Mouse (Mus musculus): ENCODE measurements around the gene Zscan21. TPM values are rescaled to one million over a fixed set of nuclear protein-coding genes. Genes with fewer than 3 reads are reported as not detected.
"Not testable (repeated sequence)": the region's sequence is repeated elsewhere in the genome, so short reads cannot be mapped to it uniquely, and the experiment has no call there.

Gene Zscan21
- polyA plus RNA-seq, 1 experiment from 2014 or later = 63.0 TPM

DNA sequence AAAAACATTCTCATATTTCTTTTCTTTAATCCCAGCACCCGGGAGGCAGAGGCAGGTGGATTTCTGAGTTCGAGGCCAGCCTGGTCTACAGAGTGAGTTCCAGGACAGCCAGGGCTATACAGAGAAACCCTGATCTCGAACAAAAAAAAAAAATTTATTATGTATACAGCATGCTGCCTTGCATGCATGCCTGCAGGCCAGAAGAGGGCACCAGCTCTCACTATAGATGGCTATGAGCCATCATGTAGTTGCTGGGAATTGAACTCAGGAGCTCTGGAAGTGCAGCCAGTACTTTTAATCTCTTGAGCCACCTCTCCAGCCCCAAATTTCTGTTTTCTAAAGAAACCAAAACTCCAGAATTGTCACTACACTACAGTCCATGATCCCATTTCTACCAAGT is 26.4 kb upstream of the Zscan21 start:
- H3K4me2 ChIP-seq = no peak overlapping the region
- H3K4me3 ChIP-seq (ENCODE audit: low read depth, low read length) = no peak overlapping the region
- peak; percentile 52 for TF ChIP-seq CTCF (IDR thresholded peaks at IDR 0.05; ENCODE audit: low read depth)
- H3K4me1 ChIP-seq (ENCODE audit: insufficient read depth) = 0 out of 2 replicates have a peak, but pooled peaks cover 3% of the 10 kb centered on the region
- no peaks in the 10 kb centered on the region for H3K9me3 ChIP-seq (ENCODE audit: low read depth, low read length)
- no peaks in the 10 kb centered on the region for H3K27me3 ChIP-seq (ENCODE audit: insufficient read depth, low read length)
- H3K27ac ChIP-seq (ENCODE audit: low read depth) = no peak overlapping the region
- H3K9ac ChIP-seq = no peak overlapping the region
- WGBS = 77% methylated on average over 3 of the region's 3 CpGs
- H3K36me3 ChIP-seq (ENCODE audit: insufficient read depth) = peaks cover 45% of the 10 kb centered on the region
- DNase-seq = peak; percentile 45
- no peak for ATAC-seq (ENCODE audit: insufficient read depth)

GRCm38 (mm10) chr5:138090737-138091136 is 26.0 kb upstream of the Zscan21 start:
- Histone ChIP-seq H3K4me3 (ENCODE audit: low read depth, low read length) (no peak overlapping the region), H3K36me3 (ENCODE audit: insufficient read depth) (peaks cover 50% of the 10 kb centered on the region), H3K4me1 (ENCODE audit: insufficient read depth) (0 out of 2 replicates have a peak, but pooled peaks cover 3% of the 10 kb centered on the region), H3K9ac (no peak overlapping the region), H3K9me3 (ENCODE audit: low read depth, low read length) (no peaks in the 10 kb centered on the region), H3K4me2 (no peak overlapping the region), H3K27ac (ENCODE audit: low read depth) (no peak overlapping the region), H3K27me3 (ENCODE audit: insufficient read depth, low read length) (no peaks in the 10 kb centered on the region)
- WGBS = 96% methylated on average over 5 of the region's 5 CpGs
- DNase-seq (no peak), ATAC-seq (ENCODE audit: insufficient read depth) (no peak)
- no peak for TF ChIP-seq CTCF (IDR thresholded peaks at IDR 0.05; ENCODE audit: low read depth)

- Histone ChIP-seq H3K27ac (ENCODE audit: low read depth) (no peak overlapping the region), H3K4me2 (no peak overlapping the region), H3K9ac (no peak overlapping the region), H3K4me1 (ENCODE audit: insufficient read depth) (no peaks in the 10 kb centered on the region), H3K36me3 (ENCODE audit: insufficient read depth) (peaks cover 63% of the 10 kb centered on the region), H3K27me3 (ENCODE audit: insufficient read depth, low read length) (no peaks in the 10 kb centered on the region), H3K4me3 (ENCODE audit: low read depth, low read length) (no peak overlapping the region), H3K9me3 (ENCODE audit: low read depth, low read length) (no peaks in the 10 kb centered on the region)
- ATAC-seq (ENCODE audit: insufficient read depth) (no peak), DNase-seq (no peak)
- WGBS = 93% methylated on average over 4 of the region's 4 CpGs
- TF ChIP-seq CTCF (IDR thresholded peaks at IDR 0.05; ENCODE audit: low read depth) = no peak
Measured at GRCm38 (mm10) chr5:138092771-138093170, 23.9 kb upstream of the Zscan21 start.

DNA sequence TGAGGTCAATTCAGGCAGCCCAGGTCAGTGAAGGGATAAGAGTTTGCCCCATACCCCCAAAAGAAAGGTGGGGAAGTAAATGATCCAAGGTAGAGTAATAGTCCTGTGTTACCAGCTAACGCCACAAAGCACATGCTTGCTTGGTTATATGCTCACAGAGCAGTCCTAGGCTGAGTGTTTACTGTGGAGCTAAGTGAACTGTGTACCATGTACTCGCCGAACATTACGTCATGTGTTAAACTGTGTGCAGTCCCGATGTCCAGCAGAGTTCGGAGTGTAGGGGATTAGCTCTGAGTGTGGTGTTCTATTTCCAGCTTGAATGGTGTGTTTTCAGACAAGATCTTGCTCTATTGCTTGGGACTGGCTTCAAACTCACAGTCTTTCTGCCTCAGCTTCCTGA is 22.2 kb upstream of the Zscan21 start:
- no peak for TF ChIP-seq CTCF (IDR thresholded peaks at IDR 0.05; ENCODE audit: low read depth)
- DNase-seq (no peak), ATAC-seq (ENCODE audit: insufficient read depth) (no peak)
- Histone ChIP-seq H3K27me3 (ENCODE audit: insufficient read depth, low read length) (no peaks in the 10 kb centered on the region), H3K27ac (ENCODE audit: low read depth) (no peak overlapping the region), H3K4me2 (no peak overlapping the region), H3K4me1 (ENCODE audit: insufficient read depth) (no peaks in the 10 kb centered on the region), H3K9ac (no peak overlapping the region), H3K4me3 (ENCODE audit: low read depth, low read length) (no peak overlapping the region), H3K36me3 (ENCODE audit: insufficient read depth) (peaks cover 70% of the 10 kb centered on the region), H3K9me3 (ENCODE audit: low read depth, low read length) (no peaks in the 10 kb centered on the region)
- 93% methylated on average over 6 of the region's 6 CpGs for WGBS

DNA sequence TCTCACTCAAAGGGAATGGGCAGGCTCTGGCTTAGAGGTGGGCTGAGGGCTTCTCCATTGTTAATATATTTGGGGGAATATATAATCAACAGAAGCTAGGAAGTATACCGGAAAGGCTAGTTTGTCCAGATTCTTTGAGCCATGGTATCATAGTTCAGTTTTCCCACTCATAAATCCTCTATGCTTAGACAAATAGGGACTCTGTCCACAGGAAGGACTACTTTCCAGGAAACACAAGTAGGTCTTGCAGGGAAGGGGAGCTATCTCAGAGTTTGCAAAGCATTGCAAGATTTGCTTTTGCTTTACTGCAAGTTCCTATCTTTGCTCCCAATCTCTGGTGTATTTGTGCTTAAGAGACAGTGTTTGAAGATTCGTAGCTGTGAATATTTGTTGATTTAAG is 11.7 kb upstream of the Zscan21 start:
- TF ChIP-seq CTCF (IDR thresholded peaks at IDR 0.05; ENCODE audit: low read depth) = no peak
- Histone ChIP-seq H3K4me2 (no peak overlapping the region), H3K27me3 (ENCODE audit: insufficient read depth, low read length) (no peaks in the 10 kb centered on the region), H3K36me3 (ENCODE audit: insufficient read depth) (peaks cover 54% of the 10 kb centered on the region), H3K9me3 (ENCODE audit: low read depth, low read length) (no peaks in the 10 kb centered on the region), H3K4me1 (ENCODE audit: insufficient read depth) (no peaks in the 10 kb centered on the region), H3K4me3 (ENCODE audit: low read depth, low read length) (no peak overlapping the region), H3K9ac (no peak overlapping the region), H3K27ac (ENCODE audit: low read depth) (no peak overlapping the region)
- DNase-seq (no peak), ATAC-seq (ENCODE audit: insufficient read depth) (no peak)
- 62% methylated on average over 2 of the region's 2 CpGs for WGBS

GRCm38 (mm10) chr5:138107130-138107529 is 9.6 kb upstream of the Zscan21 start:
- Histone ChIP-seq H3K36me3 (ENCODE audit: insufficient read depth) (peaks cover 33% of the 10 kb centered on the region), H3K9me3 (ENCODE audit: low read depth, low read length) (no peaks in the 10 kb centered on the region), H3K27me3 (ENCODE audit: insufficient read depth, low read length) (no peaks in the 10 kb centered on the region), H3K4me3 (ENCODE audit: low read depth, low read length) (no peak overlapping the region), H3K4me2 (no peak overlapping the region), H3K4me1 (ENCODE audit: insufficient read depth) (no peaks in the 10 kb centered on the region), H3K9ac (no peak overlapping the region), H3K27ac (ENCODE audit: low read depth) (no peak overlapping the region)
- TF ChIP-seq CTCF (IDR thresholded peaks at IDR 0.05; ENCODE audit: low read depth) = no peak
- no peak for ATAC-seq (ENCODE audit: insufficient read depth)
- DNase-seq = no peak
- WGBS = 67% methylated on average over 3 of the region's 3 CpGs

GRCm38 (mm10) chr5:138109847-138110396 is 6.8 kb upstream of the Zscan21 start:
- H3K9me3 ChIP-seq (ENCODE audit: low read depth, low read length); DNase-seq; H3K4me2 ChIP-seq; H3K9ac ChIP-seq; H3K36me3 ChIP-seq (ENCODE audit: insufficient read depth); H3K4me3 ChIP-seq (ENCODE audit: low read depth, low read length); H3K27me3 ChIP-seq (ENCODE audit: insufficient read depth, low read length); H3K4me1 ChIP-seq (ENCODE audit: insufficient read depth); H3K27ac ChIP-seq (ENCODE audit: low read depth); ATAC-seq (ENCODE audit: insufficient read depth): not testable (repeated sequence)
- 56% methylated on average over 4 of the region's 4 CpGs for WGBS

Data from lung, embryonic 14.5 days (tissue).